Mouse (Mus musculus) stomach, postnatal 0 days (tissue): Measurements from ENCODE around the gene Gm17359. TPM values are rescaled to one million over a fixed set of nuclear protein-coding genes. Genes with fewer than 3 reads are reported as not detected.

ENCODE experiments used
- ATAC-seq: fragments of 200-750 bp; cut with Nextera tagmentation; 2 replicates; pipeline ENCODE4 v1.8.0; 2017; ENCODE audit not compliant: low FRiP score, low TSS enrichment
- DNase-seq: peaks from one replicate; pipeline ENCODE4 v3.0.0-alpha.2; 2016; ENCODE audit warnings: low spot score
- H3K27ac ChIP-seq: fragments of 300-500 bp; sonication (generic); replicated peaks from 2 replicates; pipeline ENCODE4 v1.5.1; 2014; ENCODE audit warnings: mild to moderate bottlenecking, control low read depth
- H3K27me3 ChIP-seq: fragments of 300-500 bp; sonication (generic); 2 replicates; pipeline ENCODE4 v1.6.1; 2014; ENCODE audit warnings: low read length; ENCODE audit not compliant: control insufficient read depth, insufficient read depth
- H3K36me3 ChIP-seq: fragments of 300-500 bp; sonication (generic); 2 replicates; pipeline ENCODE4 v1.6.1; 2014; ENCODE audit warnings: low read length, mixed read lengths; ENCODE audit not compliant: control insufficient read depth, insufficient read depth
- H3K4me1 ChIP-seq: fragments of 300-500 bp; sonication (generic); replicated peaks from 2 replicates; pipeline ENCODE4 v1.6.1; 2014; ENCODE audit warnings: antibody characterized with exemption; ENCODE audit not compliant: control insufficient read depth, insufficient read depth
- H3K4me2 ChIP-seq: fragments of 300-500 bp; sonication (generic); replicated peaks from 2 replicates; pipeline ENCODE4 v1.6.1; 2014; ENCODE audit warnings: low read depth, mild to moderate bottlenecking, control low read depth, moderate library complexity
- H3K4me3 ChIP-seq: fragments of 300-500 bp; sonication (generic); 2 replicates; pipeline ENCODE4 v1.5.1; 2014; ENCODE audit warnings: low read depth, low read length, control low read depth
- H3K9ac ChIP-seq: fragments of 300-500 bp; sonication (generic); 2 replicates; pipeline ENCODE4 v1.6.1; 2014; ENCODE audit warnings: mild to moderate bottlenecking, low read length, control low read depth, mixed read lengths
- H3K9me3 ChIP-seq: fragments of 300-500 bp; sonication (generic); 2 replicates; pipeline ENCODE4 v1.6.1; 2016; ENCODE audit warnings: low read length; ENCODE audit not compliant: control insufficient read depth
- CTCF ChIP-seq: IDR thresholded peaks from 2 replicates; pipeline ENCODE4 v1.5.1; 2016; ENCODE audit warnings: antibody characterized with exemption, low read depth, mild to moderate bottlenecking, moderate library complexity
- EP300 ChIP-seq: optimal IDR thresholded peaks from 2 replicates; pipeline ENCODE3; 2016; ENCODE audit warnings: antibody characterized with exemption
- WGBS: fragments of 180-500 bp; shearing (Covaris S2); extraction: QIAGEN DNeasy Blood & Tissue Kit; methylation state at CpG from one replicate; pipeline ENCODE4 v1.1.7; 2014; 5-methylcytosine and 5-hydroxymethylcytosine counted together
- polyA plus RNA-seq: library from polyadenylated mRNA; unstranded; fragments of >200 nt; fragmentation: Nextera tagmentation; extraction: Ambion mirVana; gene quantifications from 2 replicates; pipeline ENCODE4 v1.2.1, GENCODE M21; 2015

Gene Gm17359
- polyA plus RNA-seq, 1 experiment from 2014 or later: not detected

- Histone ChIP-seq H3K4me3 (no peak overlapping the region), H3K4me1 (no peaks in the 10 kb centered on the region), H3K4me2 (no peak overlapping the region), H3K27ac (no peak overlapping the region), H3K9ac (no peak overlapping the region), H3K9me3 (no peaks in the 10 kb centered on the region), H3K27me3 (no peaks in the 10 kb centered on the region), H3K36me3 (no peaks in the 10 kb centered on the region)
- WGBS: 65% methylated on average over 1 of the region's 1 CpGs
- ATAC-seq (no peak), DNase-seq (no peak)
- TF ChIP-seq CTCF: no peak
- no peak for TF ChIP-seq EP300
Observed at GRCm38 (mm10) chr3:79413492-79413891, 77.0 kb downstream of the Gm17359 start.

DNA sequence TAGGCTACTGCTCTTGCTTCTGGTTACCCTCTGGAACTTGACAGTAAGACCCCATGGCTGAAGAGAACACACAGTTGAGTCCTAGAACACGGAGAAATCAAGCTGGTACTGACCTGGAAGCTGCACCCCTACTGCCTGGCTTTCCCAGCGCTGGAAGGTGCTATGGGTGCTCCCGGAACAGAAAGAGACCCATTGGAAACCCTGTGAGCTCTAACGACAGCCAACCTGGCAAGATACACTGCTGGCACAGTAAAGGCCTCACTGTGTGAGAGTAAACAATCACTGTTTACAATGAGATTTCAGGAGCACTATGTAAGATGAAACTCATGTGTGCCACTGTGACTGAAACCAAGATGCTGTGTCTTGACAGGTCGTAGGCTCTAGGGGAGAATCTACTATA, 78.6 kb downstream of the Gm17359 start:
- no peak overlapping the region for H3K4me3 ChIP-seq
- no peaks in the 10 kb centered on the region for H3K36me3 ChIP-seq
- no peaks in the 10 kb centered on the region for H3K4me1 ChIP-seq
- DNase-seq: no peak
- H3K4me2 ChIP-seq: no peak overlapping the region
- H3K27ac ChIP-seq: no peak overlapping the region
- no peak for TF ChIP-seq CTCF
- TF ChIP-seq EP300: no peak
- no peak for ATAC-seq
- no peaks in the 10 kb centered on the region for H3K27me3 ChIP-seq
- 67% methylated on average over 5 of the region's 5 CpGs for WGBS
- H3K9ac ChIP-seq: no peak overlapping the region
- H3K9me3 ChIP-seq: no peaks in the 10 kb centered on the region

DNA sequence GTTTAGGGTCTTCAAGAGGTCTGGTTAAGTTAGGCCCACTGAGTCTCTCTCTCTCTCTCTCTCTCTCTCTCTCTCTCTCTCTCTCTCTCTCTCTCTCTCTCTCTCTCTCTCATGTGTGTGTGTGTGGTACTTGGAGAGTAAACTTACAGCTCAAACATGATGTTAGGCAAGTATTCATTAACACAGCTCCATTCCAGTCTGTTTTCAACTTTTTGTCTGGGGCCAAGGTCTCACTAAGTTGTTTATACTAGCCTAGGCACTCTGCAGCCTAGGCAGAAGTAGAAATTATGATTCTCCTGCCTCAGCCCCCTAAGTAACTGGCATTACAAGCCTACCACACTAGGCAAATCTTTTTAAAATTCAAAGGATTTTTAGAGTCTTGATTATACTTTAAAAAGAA, 79.5 kb downstream of the Gm17359 start:
- TF ChIP-seq EP300 (no peak), CTCF (no peak)
- DNase-seq: no peak
- Histone ChIP-seq H3K9ac (no peak overlapping the region), H3K36me3 (no peaks in the 10 kb centered on the region), H3K4me3 (no peak overlapping the region), H3K27ac (no peak overlapping the region), H3K27me3 (no peaks in the 10 kb centered on the region), H3K9me3 (no peaks in the 10 kb centered on the region), H3K4me1 (no peaks in the 10 kb centered on the region), H3K4me2 (no peak overlapping the region)
- ATAC-seq: no peak

DNA sequence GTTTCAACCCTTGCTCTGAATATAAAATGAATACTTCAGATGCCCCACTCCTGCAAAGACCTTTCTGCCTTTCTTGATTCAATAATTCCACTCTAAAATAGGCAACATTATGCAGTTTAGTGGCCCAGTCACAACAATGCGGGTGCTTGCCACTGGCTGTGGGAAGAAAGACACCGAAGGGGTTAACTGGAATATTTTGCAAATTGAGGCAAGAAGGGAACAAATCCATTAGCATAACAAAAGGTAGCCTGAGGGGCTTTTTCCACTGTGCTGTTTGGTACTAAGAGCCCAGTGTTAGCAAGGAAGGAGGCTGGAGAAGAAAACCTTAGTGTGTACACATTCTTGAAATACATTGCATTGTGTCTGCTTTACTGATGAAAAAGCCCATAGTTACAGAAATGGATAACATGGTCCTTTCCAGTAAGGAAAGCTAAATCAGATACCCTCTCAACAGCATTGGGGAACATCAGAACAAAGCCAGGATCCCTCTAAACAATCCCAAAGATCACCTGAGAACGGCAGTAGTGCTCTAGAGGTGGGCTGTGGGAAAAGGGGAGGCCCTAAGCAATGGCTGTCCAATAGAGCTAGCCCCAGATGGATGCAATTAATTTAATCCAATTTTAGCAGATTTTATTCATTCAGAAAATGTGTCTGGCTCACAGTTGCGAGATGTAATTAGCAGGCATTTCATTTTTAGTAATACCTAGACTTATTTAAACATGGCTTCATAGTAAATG, 80.7 kb downstream of the Gm17359 start:
- no peaks in the 10 kb centered on the region for H3K27me3 ChIP-seq
- no peak overlapping the region for H3K9ac ChIP-seq
- H3K27ac ChIP-seq: no peak overlapping the region
- WGBS: 74% methylated on average over 4 of the region's 4 CpGs
- ATAC-seq (no peak), DNase-seq (no peak)
- H3K9me3 ChIP-seq: no peaks in the 10 kb centered on the region
- H3K4me2 ChIP-seq: no peak overlapping the region
- H3K4me3 ChIP-seq: no peak overlapping the region
- no peaks in the 10 kb centered on the region for H3K4me1 ChIP-seq
- no peaks in the 10 kb centered on the region for H3K36me3 ChIP-seq
- TF ChIP-seq EP300 (no peak), CTCF (no peak)

- 89% methylated on average over 14 of the region's 14 CpGs for WGBS
- Histone ChIP-seq H3K4me2 (no peak overlapping the region), H3K36me3 (no peaks in the 10 kb centered on the region), H3K4me3 (no peak overlapping the region), H3K9me3 (no peaks in the 10 kb centered on the region), H3K27me3 (no peaks in the 10 kb centered on the region), H3K27ac (no peak overlapping the region), H3K9ac (no peak overlapping the region), H3K4me1 (no peaks in the 10 kb centered on the region)
- no peak for TF ChIP-seq CTCF
- ATAC-seq (no peak), DNase-seq (no peak)
Observed at GRCm38 (mm10) chr3:79418921-79419320, 82.5 kb downstream of the Gm17359 start.

- ATAC-seq (no peak), DNase-seq (no peak)
- Histone ChIP-seq H3K9me3 (no peaks in the 10 kb centered on the region), H3K4me2 (no peak overlapping the region), H3K4me3 (no peak overlapping the region), H3K4me1 (no peaks in the 10 kb centered on the region), H3K9ac (no peak overlapping the region), H3K27me3 (no peaks in the 10 kb centered on the region), H3K27ac (no peak overlapping the region), H3K36me3 (no peaks in the 10 kb centered on the region)
- TF ChIP-seq EP300 (no peak), CTCF (no peak)
- 41% methylated on average over 1 of the region's 1 CpGs for WGBS
Observed at GRCm38 (mm10) chr3:79425441-79425840, 89.0 kb downstream of the Gm17359 start.
